Mouse (Mus musculus): ENCODE results near the gene Upp2.

DNA sequence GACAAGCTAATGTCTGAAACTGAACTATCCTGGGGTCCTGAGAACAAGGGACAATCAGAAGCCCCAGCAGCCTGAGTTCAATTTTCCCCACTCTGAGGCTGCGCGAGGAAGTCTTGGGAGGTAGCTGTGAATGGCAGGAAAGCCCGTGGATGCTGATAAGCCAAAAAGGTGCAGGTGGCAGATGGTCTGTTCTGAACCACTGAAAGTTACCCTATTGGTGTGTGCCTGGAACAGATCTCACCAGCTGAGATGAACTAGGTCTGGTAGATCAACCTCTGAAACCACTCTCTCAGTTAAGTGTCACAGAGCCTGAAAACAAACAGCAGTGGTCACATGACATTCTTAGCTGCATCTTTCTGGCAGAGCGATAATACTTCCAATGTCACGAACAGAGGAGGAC is 232.5 kb downstream of the Upp2 start:
- TF ChIP-seq HCFC1 (IDR thresholded peaks at IDR 0.05; ENCODE audit: borderline replicate concordance, insufficient read depth, low read length) (no peak), MAFK (IDR thresholded peaks at IDR 0.05; ENCODE audit: insufficient read depth, low read depth, low read length) (no peak), ZNF384 (IDR thresholded peaks at IDR 0.05; ENCODE audit: low read depth, low read length) (no peak), CHD2 (IDR thresholded peaks at IDR 0.05; ENCODE audit: low read depth, low read length) (no peak), ZC3H11A (IDR thresholded peaks at IDR 0.05; ENCODE audit: borderline replicate concordance, low read depth, low read length) (no peak)
